Mouse (Mus musculus) ES-Bruce4 (cell line): ENCODE measurements at regions not wholly inside any gene's neighbourhood (a gene's known extent, or its start where the extent isn't known, plus 50 kb on each side); places are given as distances from the start of the nearest gene placed in this dataset.

Experiments
- H3K27ac ChIP-seq: 2 replicates; pipeline ENCODE4 v1.5.1; 2012; ENCODE audit warnings: low read length, inconsistent platforms; ENCODE audit not compliant: insufficient read depth
- H3K27me3 ChIP-seq: 2 replicates; pipeline ENCODE4 v1.6.1; 2012; ENCODE audit warnings: mild to moderate bottlenecking, low read length, inconsistent platforms; ENCODE audit not compliant: control insufficient read depth, poor library complexity, insufficient read depth, severe bottlenecking
- H3K36me3 ChIP-seq: 2 replicates; pipeline ENCODE4 v1.6.1; 2012; ENCODE audit warnings: inconsistent platforms, mild to moderate bottlenecking, low read length, moderate library complexity; ENCODE audit not compliant: control insufficient read depth, poor library complexity, insufficient read depth, severe bottlenecking
- H3K4me1 ChIP-seq: one replicate; pipeline ENCODE4 v1.8.1; 2011; ENCODE audit warnings: low read length; ENCODE audit not compliant: control insufficient read depth, insufficient read depth
- H3K4me3 ChIP-seq: 2 replicates; pipeline ENCODE4 v1.5.1; 2011; ENCODE audit warnings: low read depth, mild to moderate bottlenecking, low read length
- H3K9ac ChIP-seq: 2 replicates; pipeline ENCODE4 v1.6.1; 2012; ENCODE audit warnings: low read depth, mild to moderate bottlenecking, inconsistent platforms; ENCODE audit not compliant: poor library complexity, severe bottlenecking
- H3K9me3 ChIP-seq: replicated peaks from 2 replicates; pipeline ENCODE4 v1.6.1; 2012; ENCODE audit warnings: mild to moderate bottlenecking, low read length, inconsistent platforms; ENCODE audit not compliant: control insufficient read depth, poor library complexity, insufficient read depth, severe bottlenecking
- CTCF ChIP-seq: IDR thresholded peaks from one replicate; pipeline ENCODE4 v1.8.1; 2011; ENCODE audit warnings: low read depth, low read length
- EP300 ChIP-seq: IDR thresholded peaks from 2 replicates; pipeline ENCODE4 v1.6.1; 2011; ENCODE audit warnings: low read depth, low read length; ENCODE audit not compliant: insufficient read depth
- POLR2A ChIP-seq: IDR thresholded peaks from one replicate; pipeline ENCODE4 v1.8.1; 2011; ENCODE audit warnings: low read length; ENCODE audit not compliant: insufficient read depth

- H3K9ac ChIP-seq, result no peak overlapping the region
- H3K36me3 ChIP-seq, result no peaks in the 10 kb centered on the region
- H3K27ac ChIP-seq, result no peak overlapping the region
- H3K27me3 ChIP-seq, result no peaks in the 10 kb centered on the region
- no peaks in the 10 kb centered on the region for H3K9me3 ChIP-seq
- TF ChIP-seq POLR2A, result no peak
- TF ChIP-seq CTCF, result no peak
- no peak for TF ChIP-seq EP300
- H3K4me1 ChIP-seq, result no peaks in the 10 kb centered on the region
- H3K4me3 ChIP-seq, result no peak overlapping the region
Measured at GRCm38 (mm10) chr8:117959501-117959900, 157.8 kb upstream of the Mphosph6 start.

DNA sequence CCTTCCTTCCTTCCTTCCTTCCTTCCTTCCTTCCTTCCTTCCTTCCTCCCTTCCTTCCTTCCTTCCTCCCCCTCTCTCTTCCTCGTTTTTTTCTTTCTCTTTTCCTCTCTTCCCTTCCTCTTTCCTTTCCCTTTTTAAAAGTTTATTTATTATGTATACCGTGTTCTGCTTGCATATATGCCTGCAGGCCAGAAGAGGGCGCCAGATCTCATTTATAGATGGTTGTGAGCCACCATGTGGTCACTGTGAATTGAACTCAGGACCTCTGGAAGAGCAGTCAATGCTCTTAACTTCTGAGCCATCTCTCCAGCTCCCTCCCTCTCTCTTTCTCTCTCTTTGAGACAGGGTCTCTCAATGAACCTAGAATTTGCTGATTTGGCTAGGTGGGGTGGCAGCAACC is 157.2 kb upstream of the Mphosph6 start:
- no peak for TF ChIP-seq POLR2A
- no peak for TF ChIP-seq EP300
- no peak for TF ChIP-seq CTCF

GRCm38 (mm10) chr8:117951656-117952055 is 149.9 kb upstream of the Mphosph6 start:
- no peaks in the 10 kb centered on the region for H3K36me3 ChIP-seq
- TF ChIP-seq EP300 (no peak), CTCF (no peak), POLR2A (no peak)
- H3K4me3 ChIP-seq, result no peak overlapping the region
- H3K27me3 ChIP-seq, result no peaks in the 10 kb centered on the region
- H3K9me3 ChIP-seq, result no peaks in the 10 kb centered on the region
- H3K27ac ChIP-seq, result no peak overlapping the region
- H3K9ac ChIP-seq, result no peak overlapping the region
- H3K4me1 ChIP-seq, result peaks cover 2% of the 10 kb centered on the region

More for the DNA sequence above, 157.2 kb upstream of the Mphosph6 start:
- no peak overlapping the region for H3K4me3 ChIP-seq
- H3K27me3 ChIP-seq, result no peaks in the 10 kb centered on the region
- no peak overlapping the region for H3K27ac ChIP-seq
- H3K9me3 ChIP-seq, result no peaks in the 10 kb centered on the region
- no peaks in the 10 kb centered on the region for H3K36me3 ChIP-seq
- H3K9ac ChIP-seq, result no peak overlapping the region
- no peaks in the 10 kb centered on the region for H3K4me1 ChIP-seq

DNA sequence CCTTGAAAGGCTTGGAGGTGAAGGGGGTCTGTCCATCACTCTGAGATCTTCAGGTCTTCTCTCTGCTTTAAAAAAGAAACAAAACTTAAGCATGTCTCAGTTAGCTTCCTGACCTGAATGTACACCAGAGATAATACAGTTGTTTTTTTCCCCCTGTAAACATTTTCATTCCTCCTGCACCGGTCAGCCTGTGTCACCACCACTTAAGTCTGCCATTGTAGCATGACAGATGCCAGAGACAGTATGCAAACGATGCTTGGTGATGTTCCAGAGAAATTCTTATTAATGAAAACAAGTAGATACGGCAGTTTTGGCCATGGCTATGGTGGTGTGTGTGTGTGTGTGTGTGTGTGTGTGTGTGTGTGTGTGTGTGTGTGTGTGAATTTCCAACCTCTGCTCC is 144.8 kb upstream of the Mphosph6 start:
- no peaks in the 10 kb centered on the region for H3K9me3 ChIP-seq
- no peaks in the 10 kb centered on the region for H3K36me3 ChIP-seq
- no peak for TF ChIP-seq CTCF

GRCm38 (mm10) chr8:117934566-117935094 is 132.9 kb upstream of the Mphosph6 start:
- Histone ChIP-seq H3K4me3 (no peak overlapping the region), H3K27me3 (no peaks in the 10 kb centered on the region), H3K9ac (no peak overlapping the region), H3K36me3 (no peaks in the 10 kb centered on the region), H3K4me1 (no peaks in the 10 kb centered on the region), H3K9me3 (no peaks in the 10 kb centered on the region), H3K27ac (no peak overlapping the region)
- TF ChIP-seq POLR2A, result no peak
- no peak for TF ChIP-seq CTCF
- TF ChIP-seq EP300, result no peak

More for the DNA sequence above, 144.8 kb upstream of the Mphosph6 start:
- Histone ChIP-seq H3K4me3 (no peak overlapping the region), H3K9ac (no peak overlapping the region), H3K27ac (no peak overlapping the region), H3K27me3 (no peaks in the 10 kb centered on the region), H3K4me1 (peaks cover 2% of the 10 kb centered on the region)

DNA sequence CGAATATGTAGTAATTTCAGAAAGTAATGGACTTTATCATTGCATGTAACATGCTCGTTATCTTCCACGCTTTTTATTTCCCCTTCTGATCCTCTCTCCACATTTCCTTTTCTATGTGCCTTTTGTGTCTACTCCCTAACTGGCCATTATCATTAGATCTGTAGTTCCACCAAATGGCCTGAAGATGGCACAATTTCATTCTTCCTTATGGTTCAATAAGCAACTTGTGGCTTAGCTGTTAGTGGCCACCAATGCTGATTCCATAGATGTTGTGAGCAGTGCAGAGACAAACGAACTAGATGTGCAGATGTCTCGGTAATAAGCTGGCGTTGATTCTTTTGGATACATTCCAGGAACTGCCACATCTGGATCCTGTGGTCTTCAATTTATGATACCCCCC is 128.9 kb upstream of the Mphosph6 start:
- Histone ChIP-seq H3K4me3 (no peak overlapping the region), H3K27me3 (no peaks in the 10 kb centered on the region), H3K36me3 (no peaks in the 10 kb centered on the region), H3K9me3 (no peaks in the 10 kb centered on the region), H3K4me1 (no peaks in the 10 kb centered on the region), H3K9ac (no peak overlapping the region), H3K27ac (no peak overlapping the region)
- TF ChIP-seq EP300 (no peak), CTCF (no peak), POLR2A (no peak)
